Mouse (Mus musculus) thymus, postnatal 4 days (tissue): ENCODE data around the gene Tmco1.
"Not testable (repeated sequence)": the region's sequence is repeated elsewhere in the genome, so short reads cannot be mapped to it uniquely, and the experiment has no call there.

ENCODE experiments used
- DNase-seq: peaks from one replicate; pipeline ENCODE4 v3.0.0; 2021

Tmco1 gene

GRCm38 (mm10) chr1:167339177-167339781 lies 31.1 kb downstream of the Tmco1 start:
- DNase-seq: no peak

- peak; percentile 41 for DNase-seq
Measured at GRCm38 (mm10) chr1:167340111-167340787, 32.1 kb downstream of the Tmco1 start.

GRCm38 (mm10) chr1:167340910-167341528 lies 32.8 kb downstream of the Tmco1 start:
- no peak for DNase-seq

GRCm38 (mm10) chr1:167342831-167343230 lies 34.7 kb downstream of the Tmco1 start:
- DNase-seq: no peak

- DNase-seq: not testable (repeated sequence)
Measured at GRCm38 (mm10) chr1:167345994-167346520, 37.9 kb downstream of the Tmco1 start.

GRCm38 (mm10) chr1:167349206-167349605 lies 41.0 kb downstream of the Tmco1 start:
- not testable (repeated sequence) for DNase-seq

GRCm38 (mm10) chr1:167349815-167350596 lies 41.8 kb downstream of the Tmco1 start, which contains the start of gene Aldh9a1:
Gene Aldh9a1, plus strand, starts transcription at chr1:167349991.
- DNase-seq: peak; percentile 87

GRCm38 (mm10) chr1:167350597-167351415 lies 42.6 kb downstream of the Tmco1 start:
- no peak for DNase-seq

- DNase-seq: no peak
Measured at GRCm38 (mm10) chr1:167352403-167352802, 44.2 kb downstream of the Tmco1 start.

GRCm38 (mm10) chr1:167357387-167357786 lies 49.2 kb downstream of the Tmco1 start:
- no peak for DNase-seq

GRCm38 (mm10) chr1:167358731-167359130 lies 50.6 kb downstream of the Tmco1 start:
- DNase-seq: no peak

GRCm38 (mm10) chr1:167360268-167360667 lies 52.1 kb downstream of the Tmco1 start:
- DNase-seq: no peak

GRCm38 (mm10) chr1:167362819-167363218 lies 54.6 kb downstream of the Tmco1 start:
- DNase-seq: no peak

- no peak for DNase-seq
Measured at GRCm38 (mm10) chr1:167363322-167363721, 55.1 kb downstream of the Tmco1 start.

- no peak for DNase-seq
Measured at GRCm38 (mm10) chr1:167365808-167366207, 57.6 kb downstream of the Tmco1 start.

- DNase-seq: no peak
Measured at GRCm38 (mm10) chr1:167366621-167367020, 58.4 kb downstream of the Tmco1 start.

GRCm38 (mm10) chr1:167368018-167368417 lies 59.8 kb downstream of the Tmco1 start:
- DNase-seq: no peak

GRCm38 (mm10) chr1:167368513-167368912 lies 60.3 kb downstream of the Tmco1 start:
- DNase-seq: no peak

- DNase-seq: peak; percentile 96
Measured at GRCm38 (mm10) chr1:167369905-167370304, 61.7 kb downstream of the Tmco1 start.

- DNase-seq: no peak
Measured at GRCm38 (mm10) chr1:167372739-167373138, 64.6 kb downstream of the Tmco1 start.

- DNase-seq: peak; percentile 87
Measured at GRCm38 (mm10) chr1:167374003-167374784, 66.0 kb downstream of the Tmco1 start.
